26 mouse cellular contexts compared by ENCODE assay signal in the genomic region with DNA sequence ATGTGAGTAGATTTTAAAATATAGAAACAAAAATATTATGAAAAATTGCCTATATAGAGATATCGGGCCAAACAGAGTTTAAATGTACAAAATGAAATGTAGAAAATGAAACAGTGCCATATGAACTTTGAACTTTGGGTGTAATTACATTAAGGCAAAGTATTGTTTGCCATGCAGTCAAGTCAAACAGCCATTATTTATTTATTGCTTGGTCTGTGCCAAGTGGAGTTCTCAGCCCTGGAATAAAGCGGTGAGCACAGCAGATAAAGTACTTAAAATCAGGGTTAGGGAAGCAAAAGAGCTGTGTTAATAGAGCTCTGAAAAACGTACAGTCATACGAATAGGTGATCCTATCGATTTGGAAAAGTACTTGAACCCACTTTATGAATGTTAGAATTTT.
A peak's percentile ranks its signal among the peaks of the same experiment; 100 is the strongest.
DNase-seq lines count a peak whose midpoint lies in the region; ATAC-seq and TF ChIP-seq lines count a peak whose summit lies in the region.
"Had no signal": no experiment of that assay in that cellular context is flagged by ENCODE, and none has a peak within 500 bp of the region (broad histone marks: within the 10 kb centered on the region; RNA-seq: fewer than 3 reads in every experiment).

No protein-coding gene starts in this region.

- WGBS in liver, adult 2 months: 23% methylated on average over 5 of the region's 5 CpGs
- WGBS in midbrain, embryonic 11.5 days: 90% methylated on average over 5 of the region's 5 CpGs
- WGBS in midbrain, embryonic 16.5 days: 84% methylated on average over 5 of the region's 5 CpGs
- 31% methylated on average over 5 of the region's 5 CpGs for WGBS in intestine, postnatal 0 days
- 41% methylated on average over 5 of the region's 5 CpGs for WGBS in stomach, postnatal 0 days

- TF ChIP-seq EP300 in stomach, postnatal 0 days (optimal IDR thresholded peaks at IDR 0.05): no peak

- H3K36me3 ChIP-seq in liver, adult 2 months (ENCODE audit: control insufficient read depth, insufficient read depth, low read length): no peaks in the 10 kb centered on the region
- no peaks in the 10 kb centered on the region for H3K36me3 ChIP-seq in midbrain, embryonic 11.5 days (ENCODE audit: control insufficient read depth, insufficient read depth, low read length)
- H3K36me3 ChIP-seq in midbrain, embryonic 16.5 days (ENCODE audit: control insufficient read depth, insufficient read depth, low read length): no peaks in the 10 kb centered on the region
- no peaks in the 10 kb centered on the region for H3K36me3 ChIP-seq in intestine, postnatal 0 days (ENCODE audit: control insufficient read depth, insufficient read depth)
- no peaks in the 10 kb centered on the region for H3K36me3 ChIP-seq in stomach, postnatal 0 days (ENCODE audit: control insufficient read depth, insufficient read depth, low read length)
- H3K36me3 ChIP-seq: embryonic facial prominence, embryonic 15.5 days; forebrain, embryonic 10.5 days; heart, embryonic 13.5 days; hindbrain, embryonic 12.5 days had no signal

- H3K9me3 ChIP-seq in midbrain, embryonic 11.5 days (ENCODE audit: control insufficient read depth, low read length): no peaks in the 10 kb centered on the region
- no peaks in the 10 kb centered on the region for H3K9me3 ChIP-seq in midbrain, embryonic 16.5 days (replicated peaks; ENCODE audit: control insufficient read depth, low read length, poor library complexity, severe bottlenecking)
- no peaks in the 10 kb centered on the region for H3K9me3 ChIP-seq in intestine, postnatal 0 days (ENCODE audit: control insufficient read depth)
- no peaks in the 10 kb centered on the region for H3K9me3 ChIP-seq in stomach, postnatal 0 days (ENCODE audit: control insufficient read depth, low read length)
- H3K9me3 ChIP-seq: embryonic facial prominence, embryonic 15.5 days; forebrain, embryonic 10.5 days; heart, embryonic 13.5 days; hindbrain, embryonic 12.5 days had no signal

- ATAC-seq in midbrain, embryonic 11.5 days (ENCODE audit: low FRiP score): no peak
- no peak for ATAC-seq in midbrain, embryonic 16.5 days
- peak; percentile 71 for ATAC-seq in intestine, postnatal 0 days
- ATAC-seq in stomach, postnatal 0 days (ENCODE audit: low FRiP score, low TSS enrichment): peak; percentile 83
- no peak for ATAC-seq in granulocyte monocyte progenitor cell, adult 5-6 weeks (replicated peaks; ENCODE audit: poor library complexity, severe bottlenecking)
- ATAC-seq: activated CD4-positive, CD25-positive, alpha-beta regulatory T cell, adult 4 months; forebrain, embryonic 14.5 days; Patski had no signal

- no peak overlapping the region for H3K27ac ChIP-seq in liver, adult 2 months (replicated peaks; ENCODE audit: insufficient read depth, low read depth, low read length)
- H3K27ac ChIP-seq in midbrain, embryonic 11.5 days (ENCODE audit: low read depth, low read length): no peak overlapping the region
- no peak overlapping the region for H3K27ac ChIP-seq in midbrain, embryonic 16.5 days (ENCODE audit: low read length)
- no peak overlapping the region for H3K27ac ChIP-seq in intestine, postnatal 0 days (ENCODE audit: low read depth, low read length)
- no peak overlapping the region for H3K27ac ChIP-seq in stomach, postnatal 0 days (replicated peaks)
- H3K27ac ChIP-seq: embryonic facial prominence, embryonic 15.5 days; forebrain, embryonic 10.5 days; gastrocnemius, adult 2 months; heart, embryonic 13.5 days; hindbrain, embryonic 12.5 days had no signal

- H3K4me2 ChIP-seq in midbrain, embryonic 11.5 days: no peak overlapping the region
- H3K4me2 ChIP-seq in midbrain, embryonic 16.5 days (ENCODE audit: low read length): no peak overlapping the region
- no peak overlapping the region for H3K4me2 ChIP-seq in intestine, postnatal 0 days (replicated peaks; ENCODE audit: low read depth)
- H3K4me2 ChIP-seq in stomach, postnatal 0 days (replicated peaks; ENCODE audit: low read depth): no peak overlapping the region
- H3K4me2 ChIP-seq: embryonic facial prominence, embryonic 15.5 days; heart, embryonic 13.5 days; hindbrain, embryonic 12.5 days had no signal

- H3K4me3 ChIP-seq in liver, adult 2 months (ENCODE audit: insufficient read depth, low read depth, low read length): no peak overlapping the region
- H3K4me3 ChIP-seq in midbrain, embryonic 11.5 days (ENCODE audit: low read depth, low read length): no peak overlapping the region
- H3K4me3 ChIP-seq in midbrain, embryonic 16.5 days (ENCODE audit: low read depth, low read length): no peak overlapping the region
- H3K4me3 ChIP-seq in intestine, postnatal 0 days (ENCODE audit: low read depth, low read length): no peak overlapping the region
- no peak overlapping the region for H3K4me3 ChIP-seq in stomach, postnatal 0 days (ENCODE audit: low read depth, low read length)
- H3K4me3 ChIP-seq: embryonic facial prominence, embryonic 15.5 days; erythroblast, embryonic 14.5 days; forebrain, embryonic 10.5 days; gastrocnemius, adult 2 months; heart, embryonic 13.5 days; hindbrain, embryonic 12.5 days had no signal

- no peak for TF ChIP-seq CTCF in liver, adult 2 months (IDR thresholded peaks at IDR 0.05; ENCODE audit: low read depth, low read length)
- TF ChIP-seq CTCF in intestine, postnatal 0 days (IDR thresholded peaks at IDR 0.05; ENCODE audit: low read depth): no peak
- no peak for TF ChIP-seq CTCF in stomach, postnatal 0 days (IDR thresholded peaks at IDR 0.05; ENCODE audit: low read depth)

- H3K27me3 ChIP-seq in liver, adult 2 months (ENCODE audit: control insufficient read depth, insufficient read depth, low read length): no peaks in the 10 kb centered on the region
- H3K27me3 ChIP-seq in midbrain, embryonic 11.5 days (ENCODE audit: control insufficient read depth, insufficient read depth, low read length): no peaks in the 10 kb centered on the region
- no peaks in the 10 kb centered on the region for H3K27me3 ChIP-seq in midbrain, embryonic 16.5 days (ENCODE audit: control insufficient read depth, insufficient read depth, low read depth, low read length)
- H3K27me3 ChIP-seq in intestine, postnatal 0 days (replicated peaks; ENCODE audit: control insufficient read depth, insufficient read depth, low read length): no peaks in the 10 kb centered on the region
- no peaks in the 10 kb centered on the region for H3K27me3 ChIP-seq in stomach, postnatal 0 days (ENCODE audit: control insufficient read depth, insufficient read depth, low read length)
- H3K27me3 ChIP-seq: CH12.LX; embryonic facial prominence, embryonic 15.5 days; heart, embryonic 13.5 days; hindbrain, embryonic 12.5 days; Patski had no signal

- H3K9ac ChIP-seq in liver, adult 2 months (ENCODE audit: low read depth, low read length): no peak overlapping the region
- no peak overlapping the region for H3K9ac ChIP-seq in midbrain, embryonic 11.5 days (ENCODE audit: low read length)
- H3K9ac ChIP-seq in midbrain, embryonic 16.5 days (ENCODE audit: low read depth, low read length): no peak overlapping the region
- H3K9ac ChIP-seq in intestine, postnatal 0 days (ENCODE audit: low read depth, low read length): no peak overlapping the region
- no peak overlapping the region for H3K9ac ChIP-seq in stomach, postnatal 0 days (ENCODE audit: low read length)
- H3K9ac ChIP-seq: embryonic facial prominence, embryonic 15.5 days; heart, embryonic 13.5 days; hindbrain, embryonic 12.5 days had no signal

- DNase-seq in liver, adult 2 months (ENCODE audit: extremely low read depth, low read depth, low spot score): peak; percentile 86
- no peak for DNase-seq in liver
- peak; percentile 37 for DNase-seq in midbrain, embryonic 11.5 days (ENCODE audit: low spot score, missing footprints)
- peak; percentile 34 for DNase-seq in stomach, postnatal 0 days (ENCODE audit: low spot score)
- DNase-seq in left cerebral cortex, adult 8-10 months (ENCODE audit: low spot score in 2 of 2): no peak
- DNase-seq: adrenal gland, adult 8-10 months; adrenal gland, postnatal 36 days; cerebellum, adult 2 months; cerebellum, postnatal 14 days; embryo, embryonic 11 days; gastrocnemius, adult 2 months; gastrocnemius, postnatal 25 days; heart, adult 11 months; heart, postnatal 36 days had no signal

- no peak for TF ChIP-seq POLR2A in liver, adult 2 months (IDR thresholded peaks at IDR 0.05; ENCODE audit: extremely low read depth, insufficient read depth, low read length)

- no peaks in the 10 kb centered on the region for H3K79me2 ChIP-seq in liver, adult 2 months (ENCODE audit: control insufficient read depth, insufficient read depth, low read length)

- H3K4me1 ChIP-seq in liver, adult 2 months (ENCODE audit: control insufficient read depth, insufficient read depth, low read length): no peaks in the 10 kb centered on the region
- no peaks in the 10 kb centered on the region for H3K4me1 ChIP-seq in midbrain, embryonic 11.5 days (ENCODE audit: control insufficient read depth, insufficient read depth, low read length)
- no peaks in the 10 kb centered on the region for H3K4me1 ChIP-seq in midbrain, embryonic 16.5 days (ENCODE audit: control insufficient read depth, insufficient read depth, low read length)
- H3K4me1 ChIP-seq in intestine, postnatal 0 days (replicated peaks; ENCODE audit: control insufficient read depth, insufficient read depth, low read length): no peaks in the 10 kb centered on the region
- no peaks in the 10 kb centered on the region for H3K4me1 ChIP-seq in stomach, postnatal 0 days (replicated peaks; ENCODE audit: control insufficient read depth, insufficient read depth)
- H3K4me1 ChIP-seq: embryonic facial prominence, embryonic 15.5 days; heart, embryonic 13.5 days; hindbrain, embryonic 12.5 days had no signal

Comparison
In these comparisons a context has a peak if more than half of its experiments do, and no peak if none do; other contexts are left out.
1. DNase-seq: peak in liver, adult 2 months (single experiment), midbrain, embryonic 11.5 days (single experiment) and stomach, postnatal 0 days (single experiment); none in liver (single experiment) and left cerebral cortex, adult 8-10 months (0 of 2).
2. ATAC-seq: peak in intestine, postnatal 0 days (single experiment) and stomach, postnatal 0 days (single experiment); none in midbrain, embryonic 11.5 days (single experiment), midbrain, embryonic 16.5 days (single experiment) and granulocyte monocyte progenitor cell, adult 5-6 weeks (single experiment).